ENCODE assay signal across 15 mouse cellular contexts in the genomic region with DNA sequence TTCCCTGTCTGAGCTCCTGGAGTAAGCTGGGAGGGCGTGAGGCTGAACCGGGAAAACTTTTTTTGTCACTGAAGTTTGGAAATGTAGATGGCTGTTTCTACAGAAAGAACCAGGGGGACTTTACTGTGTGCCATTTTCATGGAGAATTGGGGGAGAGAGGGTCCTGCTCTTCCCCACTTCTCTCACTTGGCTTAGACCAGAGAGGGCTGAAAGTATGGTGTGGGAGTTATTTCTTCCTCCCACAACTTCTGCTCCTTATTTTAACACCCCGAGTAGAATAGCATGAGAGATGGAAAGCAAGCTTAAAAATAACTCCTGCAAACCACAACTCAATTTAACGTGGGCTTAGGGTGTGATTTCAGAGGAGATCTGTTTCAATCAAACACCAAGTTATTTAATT. TPM values are rescaled to one million over a fixed set of nuclear protein-coding genes. Genes with fewer than 3 reads are reported as not detected.
DNase-seq lines count a peak whose midpoint lies in the region; ATAC-seq lines count a peak whose summit lies in the region.
"Had no signal": no experiment of that assay in that cellular context is flagged by ENCODE, and none has a peak within 500 bp of the region (broad histone marks: within the 10 kb centered on the region; RNA-seq: fewer than 3 reads in every experiment).

No protein-coding gene starts in this region.

- H3K27me3 ChIP-seq in kidney, embryonic 16.5 days (ENCODE audit: insufficient read depth, low read length) = peaks cover 88% of the 10 kb centered on the region
- peaks cover 83% of the 10 kb centered on the region for H3K27me3 ChIP-seq in hindbrain, embryonic 14.5 days (ENCODE audit: control insufficient read depth, insufficient read depth, low read length)
- peaks cover 94% of the 10 kb centered on the region for H3K27me3 ChIP-seq in midbrain, embryonic 13.5 days

- H3K36me3 ChIP-seq in kidney, embryonic 16.5 days (ENCODE audit: insufficient read depth, low read length) = no peaks in the 10 kb centered on the region
- H3K36me3 ChIP-seq in hindbrain, embryonic 14.5 days (replicated peaks; ENCODE audit: control insufficient read depth, insufficient read depth) = no peaks in the 10 kb centered on the region
- no peaks in the 10 kb centered on the region for H3K36me3 ChIP-seq in midbrain, embryonic 13.5 days
- H3K36me3 ChIP-seq: heart, embryonic 15.5 days had no signal

- DNase-seq in kidney, postnatal 10 days = no peak
- peak; percentile 23 for DNase-seq in hindbrain, embryonic 14.5 days (ENCODE audit: low spot score)
- no peak for DNase-seq in left cerebral cortex, adult 8-10 months (ENCODE audit: low spot score in 2 of 2)
- DNase-seq in frontal cortex, postnatal 25 days (ENCODE audit: low spot score in 2 of 2) = no peak
- no peak for DNase-seq in cerebellum, postnatal 36 days
- DNase-seq: adrenal gland, adult 8-10 months; gastrocnemius, postnatal 25 days; kidney, adult 8-10 months; liver, postnatal 0 days had no signal

- H3K4me3 ChIP-seq in kidney, embryonic 16.5 days (ENCODE audit: low read length) = peak overlapping the region; percentile 54
- peak overlapping the region; percentile 35 for H3K4me3 ChIP-seq in hindbrain, embryonic 14.5 days (replicated peaks; ENCODE audit: low read length)
- peak overlapping the region; percentile 43 for H3K4me3 ChIP-seq in midbrain, embryonic 13.5 days (replicated peaks)
- H3K4me3 ChIP-seq: heart, embryonic 15.5 days had no signal

- peak overlapping the region; percentile 65 for H3K9ac ChIP-seq in kidney, embryonic 16.5 days (replicated peaks; ENCODE audit: low read length)
- peak overlapping the region; percentile 56 for H3K9ac ChIP-seq in hindbrain, embryonic 14.5 days
- H3K9ac ChIP-seq in midbrain, embryonic 13.5 days (replicated peaks) = peak overlapping the region; percentile 73
- H3K9ac ChIP-seq: heart, embryonic 15.5 days; liver, postnatal 0 days had no signal

- 0 out of 2 replicates have a peak overlapping the region, but pooled peaks have one; percentile 50 for H3K27ac ChIP-seq in kidney, embryonic 16.5 days (ENCODE audit: low read length)
- peak overlapping the region; percentile 84 for H3K27ac ChIP-seq in hindbrain, embryonic 14.5 days
- H3K27ac ChIP-seq in midbrain, embryonic 13.5 days = peak overlapping the region; percentile 88
- H3K27ac ChIP-seq: heart, embryonic 15.5 days had no signal

- ATAC-seq in kidney, embryonic 16.5 days (ENCODE audit: low FRiP score, low TSS enrichment) = no peak
- ATAC-seq in hindbrain, embryonic 14.5 days (ENCODE audit: low FRiP score) = no peak
- ATAC-seq in midbrain, embryonic 13.5 days = no peak
- no peak for ATAC-seq in monocyte, adult 5-6 weeks (replicated peaks; ENCODE audit: insufficient number of reproducible peaks, low FRiP score, low TSS enrichment, poor library complexity, severe bottlenecking)
- ATAC-seq: liver, postnatal 0 days; Patski had no signal

- no peaks in the 10 kb centered on the region for H3K9me3 ChIP-seq in kidney, embryonic 16.5 days (ENCODE audit: low read length)
- no peaks in the 10 kb centered on the region for H3K9me3 ChIP-seq in hindbrain, embryonic 14.5 days (ENCODE audit: control insufficient read depth, low read length)
- no peaks in the 10 kb centered on the region for H3K9me3 ChIP-seq in midbrain, embryonic 13.5 days
- H3K9me3 ChIP-seq: heart, embryonic 15.5 days had no signal

- no peaks in the 10 kb centered on the region for H3K4me1 ChIP-seq in kidney, embryonic 16.5 days (ENCODE audit: insufficient read depth, low read length)
- no peaks in the 10 kb centered on the region; the same call in 1 of the 2 replicates for H3K4me1 ChIP-seq in hindbrain, embryonic 14.5 days (replicated peaks; ENCODE audit: control insufficient read depth, insufficient read depth, low read length)
- H3K4me1 ChIP-seq in midbrain, embryonic 13.5 days (replicated peaks) = no peaks in the 10 kb centered on the region; the same call in 1 of the 2 replicates

- 0% methylated on average over 4 of the region's 4 CpGs for WGBS in kidney, embryonic 16.5 days
- WGBS in hindbrain, embryonic 14.5 days = 2% methylated on average over 4 of the region's 4 CpGs
- WGBS in midbrain, embryonic 13.5 days = 0% methylated on average over 4 of the region's 4 CpGs

- peak overlapping the region; percentile 37 for H3K4me2 ChIP-seq in kidney, embryonic 16.5 days (replicated peaks; ENCODE audit: low read depth, low read length)
- H3K4me2 ChIP-seq in hindbrain, embryonic 14.5 days (replicated peaks) = peak overlapping the region; percentile 35
- peak overlapping the region; percentile 30 for H3K4me2 ChIP-seq in midbrain, embryonic 13.5 days (replicated peaks)
- H3K4me2 ChIP-seq: heart, embryonic 15.5 days had no signal

RNA-seq across cellular contexts. Expression of a gene that starts 4.0 kb away (rescaled TPM):
- 54.5 and 62.1 TPM in 2 replicates for polyA plus RNA-seq in kidney, embryonic 16.5 days (2015; fragmentation: Nextera tagmentation; extraction: Ambion mirVana)
- polyA plus RNA-seq in hindbrain, embryonic 14.5 days (2014; fragmentation: Nextera tagmentation; extraction: Ambion mirVana) = 42.5 and 51.2 TPM in 2 replicates
- polyA plus RNA-seq in midbrain, embryonic 13.5 days (2015; fragmentation: Nextera tagmentation; extraction: Ambion mirVana) = 256 and 296 TPM in 2 replicates
- not detected in 3 replicates for total RNA-seq in monocyte, adult 5-6 weeks (2017)
- total RNA-seq in left cerebral cortex, adult 8-10 months (2022) = 1 to 10 TPM in 3 of 4 experiments, under 1 TPM in 1; 0.72 to 2.2 (median 1.6) TPM
- total RNA-seq: gastrocnemius, postnatal 25 days; megakaryocyte, adult 5-6 weeks had no signal
- polyA plus RNA-seq: liver, postnatal 0 days; Patski had no signal
